Mouse (Mus musculus) c-Kit-negative CD71-positive TER-119-positive erythroid progenitor cells, embryonic 14.5 days (primary cell): ENCODE results near the gene Adamtsl2.

Experiments used
- DNase-seq: peaks from one replicate; pipeline ENCODE4 v3.0.0-alpha.2; 2013; ENCODE audit warnings: low read depth, low spot score

Adamtsl2 gene

DNA sequence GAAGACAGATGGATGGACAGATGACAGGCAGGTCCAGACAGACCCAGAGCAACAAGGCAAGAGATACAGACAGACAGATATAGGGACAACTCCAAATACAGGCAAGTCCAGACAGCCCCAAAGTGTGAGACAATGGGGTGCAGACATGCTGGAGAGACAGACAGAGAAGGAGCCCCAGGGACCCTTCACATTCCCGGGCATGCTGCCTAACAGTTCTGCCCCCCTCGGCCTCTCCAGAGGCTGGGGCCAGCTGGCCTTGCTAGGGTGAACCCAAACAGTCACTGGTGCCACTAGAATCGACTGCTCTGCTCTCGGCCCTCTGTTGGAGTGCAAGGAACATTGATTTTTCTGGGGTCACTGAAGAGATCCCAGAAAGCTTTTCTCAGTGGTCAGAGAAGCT is 39.3 kb downstream of the Adamtsl2 start:
- DNase-seq: no peak

- DNase-seq: no peak
Measured at GRCm38 (mm10) chr2:27119766-27120165, 40.6 kb downstream of the Adamtsl2 start.

- DNase-seq: no peak
Measured at GRCm38 (mm10) chr2:27120241-27120641, 41.1 kb downstream of the Adamtsl2 start.

DNA sequence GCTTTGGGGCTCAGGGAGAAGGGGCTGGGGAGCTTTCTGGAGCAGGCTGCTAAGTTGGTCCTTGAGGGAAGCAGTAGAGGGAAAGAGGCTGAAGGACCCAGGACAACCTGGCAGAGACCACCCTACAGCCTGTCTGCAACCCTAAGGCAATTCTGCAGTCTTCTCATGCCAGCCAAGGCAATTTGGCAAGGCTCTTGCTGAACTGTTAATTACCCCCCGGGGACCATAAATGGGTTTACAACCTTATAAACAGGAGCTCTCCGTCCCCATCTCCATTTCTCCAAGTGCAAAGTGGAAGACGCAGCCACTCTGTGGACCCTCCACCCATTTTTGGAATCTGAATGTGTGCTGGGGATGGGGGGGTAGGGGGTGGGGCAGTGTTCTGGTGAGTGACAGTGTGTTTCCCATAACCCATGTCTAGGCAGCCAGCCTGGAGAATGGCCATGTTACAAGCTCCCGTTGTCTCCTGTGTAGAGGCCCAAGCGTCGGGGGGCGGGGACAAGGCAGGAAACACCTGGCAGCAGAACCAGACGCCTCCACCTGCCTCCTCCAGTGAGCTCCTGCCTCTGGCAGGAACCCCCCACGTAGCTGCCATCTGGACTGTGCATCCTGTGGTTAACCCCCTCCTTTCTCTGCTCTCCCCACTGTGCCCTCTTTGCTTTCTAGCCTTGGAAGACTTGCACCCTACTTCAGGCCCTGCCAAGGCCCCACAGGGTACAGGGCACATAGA is 42.6 kb downstream of the Adamtsl2 start:
- no peak for DNase-seq

DNA sequence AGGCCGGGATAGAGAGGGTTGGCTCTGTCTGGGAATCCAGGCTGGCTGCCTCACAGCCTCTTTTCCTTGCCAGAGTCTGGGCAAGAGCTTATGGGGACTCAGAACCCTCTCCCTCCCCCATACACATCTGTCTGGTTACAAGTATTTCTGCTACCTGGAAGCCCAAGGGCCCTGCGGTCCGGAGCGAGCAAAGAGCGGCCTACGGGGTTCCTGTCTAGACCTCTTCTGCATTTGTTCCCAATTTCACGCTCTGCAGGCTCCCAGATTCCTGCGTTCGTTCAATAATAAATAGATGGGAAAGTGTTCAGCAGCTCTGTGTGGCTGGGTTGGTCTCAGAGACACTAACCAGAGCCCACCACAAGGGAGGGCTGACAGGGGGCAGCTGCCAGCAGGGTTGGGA is 43.4 kb downstream of the Adamtsl2 start:
- no peak for DNase-seq

GRCm38 (mm10) chr2:27123121-27123520 is 43.9 kb downstream of the Adamtsl2 start:
- DNase-seq: no peak

- peak; percentile 8 for DNase-seq
Measured at GRCm38 (mm10) chr2:27125979-27126378, 46.8 kb downstream of the Adamtsl2 start.

GRCm38 (mm10) chr2:27126496-27126895 is 47.3 kb downstream of the Adamtsl2 start:
- DNase-seq: no peak

GRCm38 (mm10) chr2:27128990-27129389 is 49.8 kb downstream of the Adamtsl2 start:
- DNase-seq: no peak

DNA sequence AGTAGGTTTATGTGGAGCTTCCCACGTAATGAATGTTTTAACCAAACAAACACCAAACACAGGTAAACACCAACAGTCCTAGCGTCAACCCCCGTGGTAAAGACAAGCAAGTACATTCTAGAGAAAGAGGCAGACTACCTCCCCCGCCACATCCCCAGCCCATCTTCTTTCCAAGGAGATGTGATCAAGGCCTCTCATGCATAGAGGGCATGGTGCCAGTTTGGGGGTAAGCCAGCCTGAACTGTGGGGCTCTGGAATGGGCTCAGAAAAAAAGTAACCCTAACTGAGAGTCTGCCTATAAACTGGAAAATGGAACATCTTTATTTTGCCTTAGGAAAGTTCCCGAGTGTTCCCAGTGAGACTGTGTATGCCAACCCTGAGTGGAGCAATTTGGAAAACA is 56.8 kb downstream of the Adamtsl2 start:
- no peak for DNase-seq

- no peak for DNase-seq
Measured at GRCm38 (mm10) chr2:27136336-27136735, 57.2 kb downstream of the Adamtsl2 start.

DNA sequence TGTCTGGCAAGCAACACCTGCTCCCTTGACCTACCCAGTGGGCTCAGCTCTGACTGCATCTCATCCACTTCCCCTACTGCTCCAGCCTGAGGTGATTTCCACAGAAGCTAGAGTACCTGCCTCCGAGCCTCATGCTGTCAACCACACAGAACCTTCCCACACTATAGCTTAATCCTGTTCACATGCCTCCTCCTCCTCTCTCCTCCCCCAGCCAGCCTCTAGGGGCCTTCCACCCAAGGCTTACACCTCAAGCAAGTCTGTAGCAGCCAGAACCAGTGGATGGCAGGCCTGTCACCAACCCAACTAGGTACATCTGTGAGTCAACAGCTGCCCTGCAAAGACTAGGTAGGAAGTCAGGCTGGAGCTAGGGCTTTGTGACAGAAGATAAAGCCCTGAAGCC is 57.6 kb downstream of the Adamtsl2 start:
- DNase-seq: no peak

DNA sequence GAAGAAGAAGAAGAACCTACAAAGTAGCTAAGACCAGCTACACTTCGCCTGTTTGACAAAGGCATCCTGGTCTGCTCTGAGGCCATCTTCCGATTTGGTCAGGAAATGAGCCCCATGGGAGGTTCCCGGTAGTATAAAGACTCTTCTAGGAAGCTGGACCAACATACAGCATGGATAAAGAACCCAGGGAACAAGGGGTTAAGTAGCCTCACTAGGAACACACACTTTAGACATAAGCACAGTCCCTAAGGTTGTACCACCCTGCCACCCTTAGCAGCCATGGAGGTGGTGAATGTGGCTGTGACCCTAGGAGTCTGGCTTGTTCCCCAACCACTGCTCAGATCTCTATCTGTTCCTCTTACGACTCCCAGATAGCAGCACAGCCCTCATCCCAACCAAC is 59.2 kb downstream of the Adamtsl2 start:
- no peak for DNase-seq

GRCm38 (mm10) chr2:27141950-27142693 is 62.9 kb downstream of the Adamtsl2 start, which contains the start of gene Fam163b:
Fam163b (minus strand) TSS chr2:27142491.
- DNase-seq: no peak

GRCm38 (mm10) chr2:27144957-27145356 is 65.8 kb downstream of the Adamtsl2 start:
- no peak for DNase-seq

DNA sequence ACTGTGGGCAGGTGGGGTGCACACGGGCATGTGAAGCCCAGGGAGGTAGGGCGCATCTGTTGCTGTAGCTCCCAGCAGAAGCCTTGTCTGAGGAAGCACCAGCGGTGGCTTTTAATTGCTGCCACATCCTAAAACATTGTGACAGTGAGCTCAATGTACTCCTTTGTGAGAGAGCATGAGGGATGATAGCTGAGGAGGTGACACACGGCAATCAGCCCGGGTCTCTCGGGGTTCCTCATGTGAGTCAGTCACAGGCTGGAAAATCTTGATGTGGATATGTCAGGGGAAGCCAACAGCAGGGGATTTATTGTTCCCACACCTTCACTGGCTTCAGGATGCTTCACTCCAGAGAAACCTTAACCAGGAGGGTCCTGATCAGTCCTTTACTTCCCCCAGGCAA is 67.7 kb downstream of the Adamtsl2 start:
- no peak for DNase-seq

- no peak for DNase-seq
Measured at GRCm38 (mm10) chr2:27149457-27149856, 70.3 kb downstream of the Adamtsl2 start.

DNA sequence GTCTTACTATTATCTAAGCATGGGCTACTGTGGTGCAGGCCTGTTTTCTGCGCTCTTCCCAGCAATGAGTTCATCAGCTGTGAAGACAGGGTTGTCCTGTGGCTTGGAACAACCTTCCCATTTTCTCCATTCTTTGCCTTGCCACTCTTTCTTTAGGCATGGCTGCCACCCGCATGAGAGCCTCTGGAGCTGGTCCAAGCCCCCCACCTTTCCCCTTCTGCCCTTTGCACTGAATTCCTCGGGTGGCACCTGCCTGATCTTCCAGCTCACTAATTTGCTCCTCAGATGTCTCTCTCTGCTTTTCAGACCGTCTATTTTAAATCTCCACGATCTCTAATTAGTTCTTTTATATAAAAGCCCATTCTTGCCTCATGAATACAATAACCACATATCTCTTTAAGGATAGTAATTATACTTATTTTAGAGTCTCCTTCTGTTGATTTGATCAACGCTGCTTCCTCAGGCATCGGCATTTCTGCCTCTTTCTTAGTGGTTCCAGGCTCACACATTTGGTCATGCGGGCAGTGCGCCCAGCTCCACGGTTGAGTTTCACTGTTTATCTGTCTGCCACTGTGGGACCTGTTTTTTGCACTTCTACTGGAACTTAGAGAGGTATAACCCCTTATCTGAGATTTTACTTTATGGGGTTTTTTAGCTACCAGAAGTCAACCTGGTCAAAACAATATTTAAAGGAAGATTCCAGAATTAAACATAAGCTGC is 75.4 kb downstream of the Adamtsl2 start:
- no peak for DNase-seq

GRCm38 (mm10) chr2:27156596-27156995 is 77.4 kb downstream of the Adamtsl2 start:
- no peak for DNase-seq
